Mouse (Mus musculus) lung, adult 18-20 months (tissue): ENCODE results near the gene Tgfbr2.

Source experiments
- DNase-seq, 2 experiments: peaks; one replicate each; pipeline ENCODE4 v3.0.0; 2022; ENCODE audit warnings: mixed read lengths in 2 of 2

The Tgfbr2 gene

DNA sequence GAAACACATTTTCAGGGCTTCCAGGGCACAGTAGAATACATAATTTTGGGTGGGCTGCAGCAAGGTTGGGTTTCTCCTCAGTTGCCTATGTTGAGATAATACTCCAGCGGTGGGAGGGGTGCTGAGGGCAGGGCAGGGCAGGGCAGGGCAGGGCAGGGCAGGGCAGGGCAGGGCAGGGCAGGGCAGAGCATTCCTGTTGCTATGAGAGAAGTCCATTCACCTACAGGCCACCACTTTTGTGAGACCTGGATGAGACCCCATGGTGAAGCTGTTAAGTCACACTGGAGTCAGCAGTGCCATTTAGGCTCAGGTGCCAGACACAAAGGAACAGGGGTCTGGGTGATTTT lies 18.3 kb upstream of the Tgfbr2 start:
- no peak for DNase-seq

- DNase-seq = no peak
Observed at GRCm38 (mm10) chr9:116192826-116193534, 17.8 kb upstream of the Tgfbr2 start.

DNA sequence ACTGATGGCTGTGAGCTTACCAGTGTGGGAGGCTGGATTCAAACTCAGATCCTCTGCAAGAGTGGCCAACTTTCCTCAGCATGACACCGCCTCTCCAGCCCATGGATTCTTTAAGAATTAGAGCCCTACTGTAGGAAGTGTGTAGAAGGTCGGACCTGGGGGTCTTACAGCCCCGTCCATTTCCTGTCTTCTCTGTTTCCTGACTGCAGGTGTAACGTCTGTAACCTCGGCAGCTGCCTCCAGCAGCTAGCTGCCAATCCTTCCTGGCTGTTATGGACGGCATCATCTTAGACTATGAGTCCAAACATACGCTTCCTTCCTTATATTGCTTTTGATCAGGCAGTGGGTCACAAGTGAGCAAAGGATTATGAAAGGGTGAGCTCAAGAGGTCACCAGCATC lies 17.1 kb upstream of the Tgfbr2 start:
- DNase-seq = peak in 1 of 2 experiments; percentile 2

- DNase-seq = no peak
Observed at GRCm38 (mm10) chr9:116189831-116190230, 14.7 kb upstream of the Tgfbr2 start.

- peak in 1 of 2 experiments; percentile 10 for DNase-seq
Observed at GRCm38 (mm10) chr9:116188952-116189666, 13.9 kb upstream of the Tgfbr2 start.

DNA sequence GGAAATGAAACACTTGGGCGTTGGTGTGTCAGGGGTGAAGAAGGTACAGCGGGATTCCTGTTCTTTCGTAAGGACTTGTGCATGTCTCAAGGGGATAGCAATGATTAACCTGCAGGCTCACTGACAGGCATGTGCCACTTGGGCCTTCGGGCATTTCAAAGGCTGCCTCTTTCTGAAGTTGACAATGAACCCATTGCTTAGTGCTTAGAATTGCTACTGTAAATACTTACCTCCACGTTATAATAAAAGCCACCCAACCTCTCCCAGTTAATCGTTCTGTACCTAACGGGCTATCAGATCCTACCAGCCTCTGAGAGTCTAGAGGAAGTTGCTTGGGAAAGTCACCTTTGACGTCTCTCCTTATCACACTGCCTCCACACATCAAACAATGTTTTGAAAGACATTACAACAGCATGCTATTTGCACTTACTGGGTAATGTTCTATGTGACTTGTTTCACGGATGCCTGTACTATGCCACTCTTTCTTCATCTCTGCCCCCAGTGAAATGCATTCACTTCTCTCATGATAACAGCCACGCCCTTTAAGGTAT lies 12.1 kb upstream of the Tgfbr2 start:
- peak; percentile 42 to 70 for DNase-seq

DNA sequence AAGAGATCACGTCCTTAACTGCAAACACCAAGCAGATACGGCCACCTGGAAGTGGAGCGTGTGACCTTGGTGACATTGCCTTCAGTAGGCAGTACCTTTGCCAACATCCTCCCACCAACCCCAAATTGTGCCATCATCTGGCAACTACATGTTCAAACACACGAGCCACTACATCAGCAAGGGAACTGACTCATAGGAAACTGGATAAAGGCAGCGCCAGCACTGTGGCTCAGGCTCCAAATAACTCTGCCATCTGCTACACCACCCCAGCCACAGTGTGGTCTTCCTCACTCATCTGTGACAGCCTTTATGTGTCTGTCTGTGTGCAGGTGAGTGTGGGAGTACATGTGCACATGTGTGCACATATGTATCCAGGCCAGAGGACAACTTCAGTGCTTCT lies 9.7 kb upstream of the Tgfbr2 start:
- DNase-seq = no peak

- no peak for DNase-seq
Observed at GRCm38 (mm10) chr9:116183035-116183434, 7.9 kb upstream of the Tgfbr2 start.

DNA sequence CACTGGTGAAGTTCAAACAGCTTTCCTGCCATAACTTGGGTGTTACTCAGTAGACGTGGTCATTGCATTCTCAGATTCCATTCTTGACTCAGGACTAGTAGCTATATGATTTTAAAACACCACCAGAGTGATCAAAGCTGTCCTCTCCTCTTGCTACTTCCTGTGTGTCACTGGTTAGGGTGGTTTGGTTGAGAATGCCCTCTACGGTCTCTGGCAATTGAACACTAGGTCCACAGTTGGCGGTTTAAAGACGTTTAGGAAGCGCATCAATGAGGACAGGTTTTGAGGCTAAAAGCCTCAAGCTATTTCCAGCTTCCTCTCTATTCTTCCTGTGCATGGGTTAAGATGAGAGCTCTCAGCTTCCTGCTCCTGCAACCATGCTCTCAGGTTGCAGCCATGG lies 6.4 kb upstream of the Tgfbr2 start:
- no peak for DNase-seq

DNA sequence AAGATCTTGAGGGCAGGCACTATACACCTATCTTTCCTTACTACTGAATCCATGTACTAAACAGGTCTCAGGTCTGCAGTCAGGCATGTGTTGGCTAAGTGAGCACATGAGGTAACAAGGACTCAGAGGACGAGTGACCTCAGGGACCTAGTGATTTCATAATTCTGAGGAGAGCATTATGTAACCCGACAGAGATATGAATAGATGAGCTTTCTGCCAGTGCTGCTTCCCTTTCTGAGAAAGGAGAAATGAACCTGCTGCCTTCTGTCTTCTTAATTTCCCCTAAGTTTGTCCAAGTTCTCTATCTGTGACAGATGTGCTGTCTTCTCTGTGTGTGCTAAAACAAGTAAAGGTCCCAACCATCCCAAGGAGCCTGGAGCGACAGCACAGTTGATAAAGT lies 3.0 kb upstream of the Tgfbr2 start:
- peak; percentile 37 to 62 for DNase-seq

GRCm38 (mm10) chr9:116177108-116177507 lies 1.9 kb upstream of the Tgfbr2 start:
- no peak for DNase-seq

GRCm38 (mm10) chr9:116175488-116176115 lies 442 bp upstream of the Tgfbr2 start:
- peak; percentile 76 to 79 for DNase-seq

DNA sequence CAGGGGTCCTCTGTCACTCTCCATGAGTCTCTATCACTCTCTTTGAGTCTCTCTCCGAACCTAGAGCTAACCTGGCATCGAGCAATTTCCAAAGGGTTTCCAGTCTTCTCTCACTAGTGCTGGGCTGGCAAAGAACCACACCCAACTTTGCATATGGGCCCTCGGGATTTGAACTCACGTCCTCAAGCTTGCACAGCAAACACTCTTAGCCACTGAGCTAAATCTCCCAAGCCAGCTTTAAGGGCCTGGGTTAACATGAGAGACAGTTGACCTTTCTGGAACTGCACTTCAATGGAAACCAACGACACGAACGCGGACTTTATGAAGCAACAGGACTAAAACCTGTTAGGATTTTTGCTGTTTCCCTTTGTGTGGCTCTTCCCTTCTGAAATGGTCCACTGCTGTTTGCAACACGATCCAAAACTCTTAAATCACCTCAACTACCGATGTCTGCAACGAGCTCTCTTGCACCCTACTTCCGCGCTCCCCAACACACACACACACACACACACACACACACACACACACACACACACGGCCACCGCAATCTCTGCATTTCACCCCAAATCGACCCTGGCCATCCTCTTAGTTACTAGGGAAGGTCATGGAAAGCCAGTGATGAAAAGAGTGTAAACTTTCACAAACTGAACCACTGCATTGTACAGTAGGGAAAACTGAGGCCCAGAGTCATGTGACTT lies 1.5 kb downstream of the Tgfbr2 start:
- DNase-seq = no peak

- no peak for DNase-seq
Observed at GRCm38 (mm10) chr9:116173059-116173458, 2.1 kb downstream of the Tgfbr2 start.

GRCm38 (mm10) chr9:116169067-116169466 lies 6.1 kb downstream of the Tgfbr2 start:
- no peak for DNase-seq

GRCm38 (mm10) chr9:116167304-116167880 lies 7.8 kb downstream of the Tgfbr2 start:
- DNase-seq = no peak

GRCm38 (mm10) chr9:116166363-116166762 lies 8.8 kb downstream of the Tgfbr2 start:
- DNase-seq = no peak

DNA sequence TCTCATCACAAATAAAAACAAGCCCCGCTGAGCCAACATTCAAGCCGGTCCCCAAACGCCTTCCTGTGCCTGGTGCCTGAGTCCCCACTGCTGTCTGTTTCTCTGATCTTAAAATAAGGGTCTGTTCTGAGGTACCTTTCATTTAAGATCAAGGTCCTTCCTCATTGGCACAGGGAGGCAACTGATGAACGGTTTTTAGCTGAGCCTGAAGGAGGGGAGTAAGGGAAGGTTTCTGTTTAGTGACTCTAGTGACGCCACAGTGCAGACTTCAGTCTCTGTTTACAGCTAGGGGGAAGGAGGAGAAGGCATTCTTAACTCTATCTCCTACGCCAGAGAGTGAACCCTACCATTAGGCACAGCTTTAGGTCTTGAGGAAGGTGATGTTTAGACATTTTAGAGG lies 11.3 kb downstream of the Tgfbr2 start:
- no peak for DNase-seq

DNA sequence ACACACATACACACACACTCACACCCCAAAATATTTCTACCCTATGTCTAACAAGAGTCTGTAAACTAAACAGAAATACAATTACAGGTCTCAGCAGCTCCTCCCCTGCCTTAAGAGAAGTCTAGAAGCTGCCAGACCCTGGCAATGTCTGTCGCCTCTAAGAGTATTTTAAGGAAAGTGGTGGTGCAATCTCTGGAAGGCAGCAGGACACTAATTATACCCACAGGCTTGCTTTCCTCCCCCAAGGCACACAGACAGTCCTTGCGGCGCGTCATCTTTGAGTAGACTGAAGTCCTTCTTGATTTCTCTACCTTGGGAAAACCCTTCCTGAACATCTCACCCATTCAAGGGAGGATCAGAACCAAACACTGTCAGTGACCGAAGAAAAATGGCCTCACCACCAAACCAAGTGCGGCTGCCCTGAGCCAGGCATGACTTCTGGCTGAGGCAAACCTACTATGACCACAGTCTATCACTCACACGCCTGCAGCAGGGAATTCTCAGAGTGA lies 12.2 kb downstream of the Tgfbr2 start:
- DNase-seq = no peak

DNA sequence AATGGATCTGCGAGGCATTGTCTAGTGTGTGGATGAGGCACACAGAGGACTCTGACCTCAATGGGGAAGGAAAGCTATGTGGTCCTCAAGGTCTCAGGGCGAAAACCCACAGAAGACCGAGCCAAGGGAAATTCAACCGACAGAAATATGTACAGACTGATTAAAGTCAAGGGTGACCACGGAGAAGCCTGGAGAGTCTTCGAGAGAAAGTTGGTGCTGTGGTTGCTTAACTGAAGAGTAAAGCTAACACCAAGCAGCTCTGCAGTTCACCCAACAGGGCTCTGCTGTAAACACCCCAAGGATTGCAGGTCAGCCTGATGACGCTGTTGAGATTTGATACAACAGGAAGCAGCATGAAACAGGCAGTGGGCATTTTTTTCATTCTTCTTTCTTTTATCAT lies 14.3 kb downstream of the Tgfbr2 start:
- peak; percentile 40 to 57 for DNase-seq

DNA sequence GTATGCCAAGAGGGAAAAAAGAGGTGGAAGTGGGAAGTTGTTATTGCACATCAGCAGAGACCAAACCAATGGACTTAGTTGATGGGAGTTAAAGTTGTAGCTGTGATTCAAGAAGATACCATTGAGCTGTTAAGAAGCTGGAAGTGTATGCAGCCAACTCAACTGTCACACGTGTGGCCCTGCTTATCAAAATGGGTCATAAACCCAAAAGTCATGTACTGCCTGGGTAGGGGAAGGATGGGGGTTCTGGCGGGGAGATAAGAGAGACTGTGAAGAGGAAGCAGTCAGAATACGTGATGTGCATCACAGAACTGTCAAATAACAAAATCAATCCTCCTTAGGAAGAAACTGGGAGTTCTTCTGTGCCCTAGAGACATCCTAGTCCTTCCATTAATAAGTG lies 15.1 kb downstream of the Tgfbr2 start:
- DNase-seq = no peak

GRCm38 (mm10) chr9:116156501-116156900 lies 18.7 kb downstream of the Tgfbr2 start:
- DNase-seq = no peak

- DNase-seq = no peak
Observed at GRCm38 (mm10) chr9:116152878-116153277, 22.3 kb downstream of the Tgfbr2 start.
